Mouse (Mus musculus) spleen, embryonic (tissue): Measurements from ENCODE around the gene Aldh3a2.

Experiments
- CTCF ChIA-PET: fragments of 350-600 bp; sonication (Branson Sonifier 250); formaldehyde crosslinking; loops from one replicate; lab custom pipeline; 2022; lab: Charles Lee

Gene Aldh3a2

GRCm38 (mm10) chr11:61273928-61274327, 6.7 kb upstream of the Aldh3a2 start:
- CTCF ChIA-PET = no interaction called here

- CTCF ChIA-PET = no interaction called here
These were observed 4.3 kb upstream of the Aldh3a2 start for GRCm38 (mm10) chr11:61271612-61272011.

GRCm38 (mm10) chr11:61270406-61270805, 3.1 kb upstream of the Aldh3a2 start:
- CTCF ChIA-PET = no interaction called here

GRCm38 (mm10) chr11:61268626-61269349, 1.5 kb upstream of the Aldh3a2 start:
- CTCF ChIA-PET = interaction anchor here (0.6 kb wide), 1 partner anchor 14 kb away, joined by 3 read pairs; no protein-coding TSS in a partner anchor

- CTCF ChIA-PET = no interaction called here
These were observed 3.4 kb downstream of the Aldh3a2 start for GRCm38 (mm10) chr11:61263841-61264240.

GRCm38 (mm10) chr11:61262516-61262915, 4.7 kb downstream of the Aldh3a2 start:
- CTCF ChIA-PET = no interaction called here

GRCm38 (mm10) chr11:61259106-61259505, 8.2 kb downstream of the Aldh3a2 start:
- CTCF ChIA-PET = no interaction called here

GRCm38 (mm10) chr11:61252807-61253206, 14.5 kb downstream of the Aldh3a2 start:
- CTCF ChIA-PET = no interaction called here

- CTCF ChIA-PET = no interaction called here
These were observed 15.5 kb downstream of the Aldh3a2 start for GRCm38 (mm10) chr11:61251741-61252140.

- CTCF ChIA-PET = no interaction called here
These were observed 22.9 kb downstream of the Aldh3a2 start for GRCm38 (mm10) chr11:61244406-61244805.

- CTCF ChIA-PET = no interaction called here
These were observed 31.2 kb downstream of the Aldh3a2 start for GRCm38 (mm10) chr11:61236015-61236414.

GRCm38 (mm10) chr11:61234174-61234573, 33.1 kb downstream of the Aldh3a2 start:
- CTCF ChIA-PET = no interaction called here

GRCm38 (mm10) chr11:61231329-61231728, 35.9 kb downstream of the Aldh3a2 start:
- CTCF ChIA-PET = no interaction called here

GRCm38 (mm10) chr11:61228406-61228805, 38.9 kb downstream of the Aldh3a2 start:
- CTCF ChIA-PET = no interaction called here

GRCm38 (mm10) chr11:61227816-61228215, 39.4 kb downstream of the Aldh3a2 start:
- CTCF ChIA-PET = no interaction called here

- CTCF ChIA-PET = no interaction called here
These were observed 41.3 kb downstream of the Aldh3a2 start for GRCm38 (mm10) chr11:61225941-61226412.

- CTCF ChIA-PET = no interaction called here
These were observed 41.8 kb downstream of the Aldh3a2 start for GRCm38 (mm10) chr11:61225511-61225910.

GRCm38 (mm10) chr11:61224907-61225306, 42.4 kb downstream of the Aldh3a2 start:
- CTCF ChIA-PET = no interaction called here

GRCm38 (mm10) chr11:61224234-61224744, 43.0 kb downstream of the Aldh3a2 start:
- CTCF ChIA-PET = no interaction called here

GRCm38 (mm10) chr11:61222971-61223745, 44.1 kb downstream of the Aldh3a2 start:
- CTCF ChIA-PET = interaction anchor here (0.6 kb wide), 1 partner anchor 124 kb away, joined by 3 read pairs; no protein-coding TSS in a partner anchor

GRCm38 (mm10) chr11:61222007-61222406, 45.3 kb downstream of the Aldh3a2 start:
- CTCF ChIA-PET = no interaction called here

GRCm38 (mm10) chr11:61220156-61220881, 46.9 kb downstream of the Aldh3a2 start:
- CTCF ChIA-PET = no interaction called here
